Mouse (Mus musculus): Measurements from ENCODE around the gene Cand1. TPM values are rescaled to one million over a fixed set of nuclear protein-coding genes. Genes with fewer than 3 reads are reported as not detected.
A peak's percentile ranks its signal among the peaks of the same experiment; 100 is the strongest.

Cand1 gene
- polyA plus RNA-seq, 1 experiment from 2014 or later: 64.8 TPM

GRCm38 (mm10) chr10:119206309-119206932 is 33.4 kb downstream of the Cand1 start:
- Histone ChIP-seq H3K9ac (no peak overlapping the region), H3K9me3 (replicated peaks) (no peaks in the 10 kb centered on the region), H3K27ac (no peak overlapping the region), H3K27me3 (no peaks in the 10 kb centered on the region), H3K4me2 (no peak overlapping the region), H3K4me1 (no peaks in the 10 kb centered on the region), H3K4me3 (replicated peaks) (no peak overlapping the region), H3K36me3 (peaks cover 96% of the 10 kb centered on the region)
- WGBS: 94% methylated on average over 8 of the region's 8 CpGs
- ATAC-seq (replicated peaks; ENCODE audit: low FRiP score): no peak

DNA sequence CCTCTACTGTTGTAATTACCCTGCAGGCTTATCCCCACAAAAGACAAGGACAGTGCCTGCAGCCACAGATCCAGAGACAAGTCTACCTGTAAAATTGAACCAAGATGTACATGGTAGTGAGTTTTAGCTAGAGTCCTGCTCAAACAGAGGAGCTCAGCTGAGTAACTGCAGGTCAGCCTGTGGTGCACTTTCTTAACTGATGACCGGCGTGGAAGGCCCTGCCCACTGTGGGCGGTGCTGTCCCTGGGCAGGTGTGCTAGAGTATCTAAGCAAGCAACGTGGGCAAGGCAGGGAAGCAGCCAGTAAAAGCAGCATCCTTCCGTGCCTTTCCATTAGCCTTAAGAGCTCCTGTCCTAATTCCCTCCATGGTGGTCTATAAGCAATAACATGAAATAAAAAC is 34.6 kb downstream of the Cand1 start:
- no peak overlapping the region for H3K4me3 ChIP-seq (replicated peaks)

DNA sequence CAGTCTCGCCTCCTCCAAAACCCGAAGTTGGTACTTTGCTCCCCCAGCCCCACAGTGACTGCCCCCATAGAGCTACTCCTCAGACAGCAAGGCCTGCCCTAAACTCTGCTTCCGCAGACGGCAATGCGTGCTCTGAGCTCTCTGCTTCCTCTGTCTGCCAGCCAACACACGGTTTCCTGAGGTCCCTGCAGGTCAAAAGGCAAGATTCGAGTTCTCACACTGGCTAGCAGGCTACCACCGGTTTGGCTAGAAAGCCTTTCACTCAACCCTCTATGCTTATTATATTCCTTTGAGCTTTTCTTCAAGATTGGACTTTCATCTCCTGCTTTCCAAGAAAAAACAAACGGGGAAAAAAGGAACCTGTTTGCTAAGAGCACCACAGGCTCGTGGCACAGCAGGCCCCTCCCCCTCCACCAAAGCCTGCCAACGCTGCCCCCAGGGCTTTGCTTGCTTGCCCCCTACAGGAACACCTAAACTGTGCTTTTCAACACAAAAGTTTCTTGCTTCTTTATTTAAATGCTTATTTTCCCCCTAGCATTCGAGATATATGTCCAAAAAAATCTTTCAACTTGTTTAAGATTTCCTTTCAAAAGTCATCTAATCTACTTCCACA is 35.4 kb downstream of the Cand1 start:
- H3K4me1 ChIP-seq: no peaks in the 10 kb centered on the region
- H3K27ac ChIP-seq: no peak overlapping the region
- no peaks in the 10 kb centered on the region for H3K9me3 ChIP-seq (replicated peaks)
- H3K9ac ChIP-seq: no peak overlapping the region
- peaks cover 93% of the 10 kb centered on the region for H3K36me3 ChIP-seq
- ATAC-seq (replicated peaks; ENCODE audit: low FRiP score): no peak
- H3K4me2 ChIP-seq: no peak overlapping the region
- WGBS: 77% methylated on average over 12 of the region's 12 CpGs
- no peaks in the 10 kb centered on the region for H3K27me3 ChIP-seq
- no peak overlapping the region for H3K4me3 ChIP-seq (replicated peaks)

More for the DNA sequence above, 34.6 kb downstream of the Cand1 start:
- Histone ChIP-seq H3K9me3 (replicated peaks) (no peaks in the 10 kb centered on the region), H3K27me3 (no peaks in the 10 kb centered on the region), H3K4me2 (no peak overlapping the region), H3K9ac (no peak overlapping the region), H3K4me1 (no peaks in the 10 kb centered on the region), H3K27ac (no peak overlapping the region), H3K36me3 (peaks cover 93% of the 10 kb centered on the region)
- ATAC-seq (replicated peaks; ENCODE audit: low FRiP score): no peak
- WGBS: 87% methylated on average over 5 of the region's 5 CpGs

- H3K27me3 ChIP-seq: no peaks in the 10 kb centered on the region
- H3K36me3 ChIP-seq: peaks cover 72% of the 10 kb centered on the region
- H3K4me1 ChIP-seq: no peaks in the 10 kb centered on the region
- no peak overlapping the region for H3K9ac ChIP-seq
- 94% methylated on average over 5 of the region's 5 CpGs for WGBS
- no peak for ATAC-seq (replicated peaks; ENCODE audit: low FRiP score)
- no peak overlapping the region for H3K4me2 ChIP-seq
- H3K27ac ChIP-seq: no peak overlapping the region
- H3K9me3 ChIP-seq (replicated peaks): no peaks in the 10 kb centered on the region
- H3K4me3 ChIP-seq (replicated peaks): no peak overlapping the region
Observed at GRCm38 (mm10) chr10:119199864-119200263, 40.0 kb downstream of the Cand1 start.

DNA sequence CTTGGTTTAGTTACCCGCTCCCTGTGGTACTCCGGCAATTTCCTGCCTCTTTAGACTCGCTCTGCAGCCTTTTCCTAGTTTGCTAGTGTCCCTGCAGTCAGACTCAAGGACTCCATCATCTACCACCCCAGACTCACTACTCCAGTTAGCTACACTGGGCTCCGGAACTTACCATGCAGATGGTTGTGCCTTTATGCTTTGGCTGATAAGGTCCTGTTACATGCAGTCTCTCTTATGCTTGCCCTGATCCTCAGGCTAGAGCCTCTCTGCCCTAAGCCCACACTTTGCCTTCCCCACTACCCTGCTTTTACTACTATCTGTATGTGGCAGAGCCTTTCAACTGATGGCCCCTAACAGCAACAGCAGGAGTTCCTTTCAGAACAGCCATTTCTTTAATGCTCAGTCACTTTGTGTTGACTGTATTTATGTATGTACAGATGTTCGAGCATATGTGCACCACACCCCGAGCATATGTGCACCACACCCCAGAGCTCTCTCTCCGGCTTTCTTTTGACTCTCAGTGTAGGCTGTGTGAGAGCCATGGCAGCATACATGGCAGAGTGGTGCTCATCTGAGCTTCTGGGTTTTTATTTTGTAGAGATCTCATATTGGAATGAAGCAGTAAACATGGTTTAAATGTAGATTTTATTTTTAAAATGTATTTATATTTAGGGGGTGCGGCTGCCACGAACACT is 41.5 kb downstream of the Cand1 start:
- no peak overlapping the region for H3K4me2 ChIP-seq
- no peak overlapping the region for H3K4me3 ChIP-seq (replicated peaks)
- H3K9ac ChIP-seq: no peak overlapping the region
- no peak for ATAC-seq (replicated peaks; ENCODE audit: low FRiP score)
- no peak overlapping the region for H3K27ac ChIP-seq
- no peaks in the 10 kb centered on the region for H3K27me3 ChIP-seq
- no peaks in the 10 kb centered on the region for H3K9me3 ChIP-seq (replicated peaks)
- H3K4me1 ChIP-seq: no peaks in the 10 kb centered on the region
- peaks cover 58% of the 10 kb centered on the region for H3K36me3 ChIP-seq
- 96% methylated on average over 9 of the region's 9 CpGs for WGBS

- Histone ChIP-seq H3K4me1 (no peaks in the 10 kb centered on the region), H3K9ac (no peak overlapping the region), H3K9me3 (replicated peaks) (no peaks in the 10 kb centered on the region), H3K27ac (no peak overlapping the region), H3K4me2 (no peak overlapping the region), H3K4me3 (replicated peaks) (no peak overlapping the region), H3K36me3 (peaks cover 51% of the 10 kb centered on the region), H3K27me3 (no peaks in the 10 kb centered on the region)
- WGBS: 92% methylated on average over 13 of the region's 13 CpGs
- ATAC-seq (replicated peaks; ENCODE audit: low FRiP score): no peak
Observed at GRCm38 (mm10) chr10:119197621-119198150, 42.2 kb downstream of the Cand1 start.

GRCm38 (mm10) chr10:119192598-119193372 is 47.1 kb downstream of the Cand1 start:
- no peak for ATAC-seq (replicated peaks; ENCODE audit: low FRiP score)
- Histone ChIP-seq H3K27me3 (no peaks in the 10 kb centered on the region), H3K4me3 (replicated peaks) (no peak overlapping the region), H3K4me2 (no peak overlapping the region), H3K9me3 (replicated peaks) (no peaks in the 10 kb centered on the region), H3K4me1 (no peaks in the 10 kb centered on the region), H3K9ac (no peak overlapping the region), H3K36me3 (peaks cover 8% of the 10 kb centered on the region; the same call in 1 of the 2 replicates), H3K27ac (no peak overlapping the region)
- 58% methylated on average over 8 of the region's 8 CpGs for WGBS

DNA sequence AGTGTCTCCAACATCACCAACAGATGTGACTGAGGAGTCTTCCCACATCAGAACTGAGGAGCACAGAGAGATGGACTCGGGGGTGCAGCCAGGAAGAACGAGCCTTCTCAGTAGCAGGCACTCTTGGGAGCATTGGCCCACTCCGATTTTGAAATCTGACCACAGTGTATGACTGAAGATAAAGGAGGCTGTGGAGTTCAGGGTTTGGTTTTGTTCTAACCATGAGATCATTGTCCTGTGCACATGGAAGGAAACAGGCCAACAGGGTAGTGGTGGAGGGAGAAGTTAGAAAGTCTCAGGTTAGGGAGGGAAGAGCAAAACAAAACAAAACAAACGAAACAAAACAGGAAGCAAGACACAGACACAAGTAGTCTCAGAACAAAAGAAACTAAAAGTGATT is 52.1 kb downstream of the Cand1 start:
- no peaks in the 10 kb centered on the region for H3K36me3 ChIP-seq
- no peak for ATAC-seq (replicated peaks; ENCODE audit: low FRiP score)
- no peaks in the 10 kb centered on the region for H3K27me3 ChIP-seq
- H3K4me1 ChIP-seq: no peaks in the 10 kb centered on the region
- no peak overlapping the region for H3K9ac ChIP-seq
- 58% methylated on average over 4 of the region's 4 CpGs for WGBS
- no peak overlapping the region for H3K27ac ChIP-seq
- H3K4me2 ChIP-seq: no peak overlapping the region
- no peak overlapping the region for H3K4me3 ChIP-seq (replicated peaks)
- H3K9me3 ChIP-seq (replicated peaks): no peaks in the 10 kb centered on the region

DNA sequence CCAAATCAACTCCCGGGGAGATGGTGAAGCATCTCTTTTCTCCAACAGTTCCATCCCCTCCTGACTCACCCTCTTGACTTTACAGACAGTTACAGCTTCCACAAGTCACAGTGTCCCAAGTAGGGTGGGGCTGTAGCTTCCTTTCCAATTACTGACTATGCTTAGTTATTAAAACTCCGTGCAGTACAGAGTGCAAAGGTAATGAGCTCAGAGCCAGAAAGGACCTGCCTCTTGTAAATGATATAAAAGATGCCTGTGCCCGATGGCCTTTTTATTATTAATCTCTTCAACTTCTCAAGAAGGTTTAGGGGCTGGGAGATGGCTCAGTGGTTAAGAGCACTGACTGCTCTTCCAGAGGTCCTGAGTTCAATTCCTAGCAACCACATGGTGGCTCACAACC is 70.2 kb downstream of the Cand1 start:
- Histone ChIP-seq H3K27me3 (no peaks in the 10 kb centered on the region), H3K4me2 (no peak overlapping the region), H3K27ac (no peak overlapping the region), H3K4me1 (peaks cover 4% of the 10 kb centered on the region; the same call in 1 of the 2 replicates), H3K36me3 (no peaks in the 10 kb centered on the region), H3K9me3 (replicated peaks) (no peaks in the 10 kb centered on the region), H3K9ac (no peak overlapping the region), H3K4me3 (replicated peaks) (no peak overlapping the region)
- no peak for ATAC-seq (replicated peaks; ENCODE audit: low FRiP score)
- 82% methylated on average over 3 of the region's 3 CpGs for WGBS

GRCm38 (mm10) chr10:119169237-119169636 is 70.6 kb downstream of the Cand1 start:
- no peak overlapping the region for H3K27ac ChIP-seq
- no peaks in the 10 kb centered on the region for H3K9me3 ChIP-seq (replicated peaks)
- ATAC-seq (replicated peaks; ENCODE audit: low FRiP score): no peak
- H3K4me2 ChIP-seq: no peak overlapping the region
- no peak overlapping the region for H3K9ac ChIP-seq
- H3K4me3 ChIP-seq (replicated peaks): no peak overlapping the region
- no peaks in the 10 kb centered on the region for H3K27me3 ChIP-seq
- H3K36me3 ChIP-seq: no peaks in the 10 kb centered on the region
- 62% methylated on average over 13 of the region's 13 CpGs for WGBS
- peaks cover 4% of the 10 kb centered on the region; the same call in 1 of the 2 replicates for H3K4me1 ChIP-seq

DNA sequence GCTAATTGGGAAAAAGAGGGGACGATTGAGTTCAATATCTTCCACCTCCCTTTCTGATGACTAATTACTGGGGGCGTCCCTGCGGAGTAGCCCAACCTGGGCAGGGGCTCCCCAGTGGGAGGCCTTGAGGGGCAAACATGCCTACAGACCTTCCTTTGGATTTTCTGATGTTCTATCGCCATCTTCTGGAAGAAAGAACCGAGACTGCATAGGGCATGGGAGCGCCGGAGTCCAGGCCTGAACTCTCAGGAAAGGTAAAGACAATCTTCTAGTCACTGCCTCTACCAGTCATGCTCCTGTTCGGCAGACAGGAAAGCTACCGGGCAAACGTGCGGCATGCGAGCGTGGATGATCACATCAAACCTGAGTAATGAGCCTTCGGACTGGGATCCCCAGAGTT is 71.1 kb downstream of the Cand1 start:
- Histone ChIP-seq H3K9me3 (replicated peaks) (no peaks in the 10 kb centered on the region), H3K27ac (no peak overlapping the region), H3K4me3 (replicated peaks) (no peak overlapping the region), H3K36me3 (no peaks in the 10 kb centered on the region), H3K4me1 (peaks cover 4% of the 10 kb centered on the region; the same call in 1 of the 2 replicates), H3K9ac (no peak overlapping the region), H3K27me3 (no peaks in the 10 kb centered on the region), H3K4me2 (no peak overlapping the region)
- 0 out of 2 replicates have a peak, but pooled peaks have one; percentile 43 for ATAC-seq (replicated peaks; ENCODE audit: low FRiP score)
- WGBS: 39% methylated on average over 14 of the region's 14 CpGs

Measured in kidney, embryonic 15.5 days (tissue).